24 mouse cellular contexts compared by ENCODE assay signal in genomic region chr9:102681470-102681869, GRCm38 (mm10). TPM values are rescaled to one million over a fixed set of nuclear protein-coding genes. Genes with fewer than 3 reads are reported as not detected.
DNase-seq lines count a peak whose midpoint lies in the region; ATAC-seq and TF ChIP-seq lines count a peak whose summit lies in the region.
"Had no signal": no experiment of that assay in that cellular context is flagged by ENCODE, and none has a peak within 500 bp of the region (broad histone marks: within the 10 kb centered on the region; RNA-seq: fewer than 3 reads in every experiment).

No protein-coding gene starts in this region.

- H3K9me3 ChIP-seq in lung, embryonic 15.5 days: no peaks in the 10 kb centered on the region
- no peaks in the 10 kb centered on the region for H3K9me3 ChIP-seq in lung, postnatal 0 days (ENCODE audit: low read length)
- 0 out of 2 replicates have a peak, but pooled peaks cover 3% of the 10 kb centered on the region for H3K9me3 ChIP-seq in limb, embryonic 12.5 days
- H3K9me3 ChIP-seq in stomach, embryonic 16.5 days (replicated peaks; ENCODE audit: control insufficient read depth, low read length): no peaks in the 10 kb centered on the region
- H3K9me3 ChIP-seq: forebrain, embryonic 12.5 days; heart, embryonic 15.5 days; hindbrain, embryonic 15.5 days; kidney, embryonic 15.5 days had no signal

- WGBS in lung, embryonic 15.5 days: 20% methylated on average over 7 of the region's 7 CpGs
- WGBS in lung, postnatal 0 days: 18% methylated on average over 7 of the region's 7 CpGs
- WGBS in limb, embryonic 12.5 days: 49% methylated on average over 7 of the region's 7 CpGs
- WGBS in stomach, embryonic 16.5 days: 22% methylated on average over 7 of the region's 7 CpGs

- no peak for TF ChIP-seq CTCF in lung, postnatal 0 days (IDR thresholded peaks at IDR 0.05)

- no peak for TF ChIP-seq EP300 in lung, postnatal 0 days (IDR thresholded peaks at IDR 0.05)

- H3K9ac ChIP-seq in lung, embryonic 15.5 days: no peak overlapping the region
- H3K9ac ChIP-seq in lung, postnatal 0 days (replicated peaks; ENCODE audit: low read depth): no peak overlapping the region
- no peak overlapping the region for H3K9ac ChIP-seq in limb, embryonic 12.5 days (replicated peaks)
- no peak overlapping the region for H3K9ac ChIP-seq in stomach, embryonic 16.5 days (ENCODE audit: low read length)
- H3K9ac ChIP-seq: forebrain, embryonic 12.5 days; heart, embryonic 15.5 days; hindbrain, embryonic 15.5 days; kidney, embryonic 15.5 days; liver, postnatal 0 days had no signal

- H3K4me3 ChIP-seq in lung, embryonic 15.5 days: no peak overlapping the region
- no peak overlapping the region for H3K4me3 ChIP-seq in lung, postnatal 0 days (ENCODE audit: low read depth, low read length)
- no peak overlapping the region for H3K4me3 ChIP-seq in limb, embryonic 12.5 days (replicated peaks)
- H3K4me3 ChIP-seq in stomach, embryonic 16.5 days (replicated peaks; ENCODE audit: low read length): no peak overlapping the region
- H3K4me3 ChIP-seq: forebrain, embryonic 12.5 days; heart, embryonic 15.5 days; hindbrain, embryonic 15.5 days; kidney, embryonic 15.5 days had no signal

- no peaks in the 10 kb centered on the region for H3K36me3 ChIP-seq in lung, embryonic 15.5 days
- H3K36me3 ChIP-seq in lung, postnatal 0 days (ENCODE audit: insufficient read depth, low read length): no peaks in the 10 kb centered on the region
- H3K36me3 ChIP-seq in limb, embryonic 12.5 days: no peaks in the 10 kb centered on the region
- H3K36me3 ChIP-seq in stomach, embryonic 16.5 days (ENCODE audit: control insufficient read depth, insufficient read depth, low read length): no peaks in the 10 kb centered on the region
- H3K36me3 ChIP-seq: forebrain, embryonic 12.5 days; heart, embryonic 15.5 days; hindbrain, embryonic 15.5 days; kidney, embryonic 15.5 days had no signal

- peak; percentile 34 for DNase-seq in embryo, embryonic 11 days
- DNase-seq in embryo, embryonic 10.5 days (ENCODE audit: low spot score): no peak
- no peak for DNase-seq in lung, postnatal 0 days (ENCODE audit: low spot score)
- no peak for DNase-seq in thymus, postnatal 10 days (ENCODE audit: low spot score in 2 of 2)
- no peak for DNase-seq in cerebellum, postnatal 25 days
- DNase-seq: adrenal gland, adult 8-10 months; cerebellum, adult 11-12 months; cerebellum, postnatal 10 days; gastrocnemius, postnatal 36 days; heart, postnatal 36 days; kidney, postnatal 36 days; liver, postnatal 0 days; thymus, postnatal 36 days had no signal

- peaks cover 6% of the 10 kb centered on the region for H3K4me1 ChIP-seq in lung, embryonic 15.5 days
- H3K4me1 ChIP-seq in lung, postnatal 0 days (ENCODE audit: insufficient read depth, low read depth, low read length): no peaks in the 10 kb centered on the region
- H3K4me1 ChIP-seq in limb, embryonic 12.5 days (replicated peaks): no peaks in the 10 kb centered on the region; the same call in 1 of the 2 replicates
- peaks cover 6% of the 10 kb centered on the region; the same call in 1 of the 2 replicates for H3K4me1 ChIP-seq in stomach, embryonic 16.5 days (ENCODE audit: control insufficient read depth, insufficient read depth, low read length)
- H3K4me1 ChIP-seq: forebrain, embryonic 12.5 days; heart, embryonic 15.5 days; hindbrain, embryonic 15.5 days had no signal

- ATAC-seq in lung, embryonic 15.5 days (ENCODE audit: borderline replicate concordance, extremely low read depth, low FRiP score, low TSS enrichment): peak; percentile 46; the same call in 1 of the 2 replicates
- ATAC-seq in lung, postnatal 0 days: no peak
- peak; percentile 78 for ATAC-seq in limb, embryonic 12.5 days (ENCODE audit: insufficient number of reproducible peaks, insufficient read depth, low FRiP score, low TSS enrichment, low read depth)
- ATAC-seq in stomach, embryonic 16.5 days (ENCODE audit: insufficient read depth, low FRiP score): peak; percentile 72
- ATAC-seq: activated CD4-positive, CD25-positive, alpha-beta regulatory T cell, adult 4 months; intestine, postnatal 0 days; liver, postnatal 0 days had no signal

- H3K27ac ChIP-seq in lung, embryonic 15.5 days: peak overlapping the region; percentile 14
- H3K27ac ChIP-seq in lung, postnatal 0 days (ENCODE audit: low read length): no peak overlapping the region
- H3K27ac ChIP-seq in limb, embryonic 12.5 days: peak overlapping the region; percentile 60
- peak overlapping the region; percentile 29 for H3K27ac ChIP-seq in stomach, embryonic 16.5 days (ENCODE audit: low read length)
- H3K27ac ChIP-seq: forebrain, embryonic 12.5 days; heart, embryonic 15.5 days; hindbrain, embryonic 15.5 days; kidney, embryonic 15.5 days; macrophage had no signal

- H3K27me3 ChIP-seq in lung, embryonic 15.5 days: no peaks in the 10 kb centered on the region
- H3K27me3 ChIP-seq in lung, postnatal 0 days (replicated peaks; ENCODE audit: insufficient read depth, low read length): no peaks in the 10 kb centered on the region
- H3K27me3 ChIP-seq in limb, embryonic 12.5 days: no peaks in the 10 kb centered on the region
- no peaks in the 10 kb centered on the region for H3K27me3 ChIP-seq in stomach, embryonic 16.5 days (ENCODE audit: control insufficient read depth, insufficient read depth, low read length)
- H3K27me3 ChIP-seq: forebrain, embryonic 12.5 days; heart, embryonic 15.5 days; hindbrain, embryonic 15.5 days; kidney, embryonic 15.5 days had no signal

- no peak overlapping the region for H3K4me2 ChIP-seq in lung, embryonic 15.5 days
- H3K4me2 ChIP-seq in lung, postnatal 0 days (replicated peaks; ENCODE audit: low read depth, low read length): no peak overlapping the region
- no peak overlapping the region for H3K4me2 ChIP-seq in limb, embryonic 12.5 days
- no peak overlapping the region for H3K4me2 ChIP-seq in stomach, embryonic 16.5 days (ENCODE audit: low read depth, low read length)
- H3K4me2 ChIP-seq: forebrain, embryonic 12.5 days; heart, embryonic 15.5 days; hindbrain, embryonic 15.5 days; kidney, embryonic 15.5 days; liver, embryonic 11.5 days had no signal

RNA-seq across cellular contexts. Expression of gene Amotl2, which starts 35.0 kb away (rescaled TPM):
- polyA plus RNA-seq in lung, embryonic 15.5 days (2015; fragmentation: Nextera tagmentation; extraction: Ambion mirVana): 45.5 and 47.0 TPM in 2 replicates
- polyA plus RNA-seq in lung, postnatal 0 days (2015; fragmentation: Nextera tagmentation; extraction: Ambion mirVana): 50.3 and 56.3 TPM in 2 replicates
- polyA plus RNA-seq in limb, embryonic 12.5 days (2016; fragmentation: Nextera tagmentation; extraction: Ambion mirVana): 73.1 and 73.9 TPM in 2 replicates
- 21.1 and 26.3 TPM in 2 replicates for polyA plus RNA-seq in stomach, embryonic 16.5 days (2015; fragmentation: Nextera tagmentation; extraction: Ambion mirVana)
- polyA plus RNA-seq: activated CD4-positive, CD25-positive, alpha-beta regulatory T cell, adult 4 months had no signal

RNA-seq across cellular contexts. Expression of gene Cep63, which starts 55.1 kb away (rescaled TPM):
- polyA plus RNA-seq in lung, embryonic 15.5 days (2015; fragmentation: Nextera tagmentation; extraction: Ambion mirVana): 49.9 and 59.8 TPM in 2 replicates
- polyA plus RNA-seq in lung, postnatal 0 days (2015; fragmentation: Nextera tagmentation; extraction: Ambion mirVana): 33.8 and 35.3 TPM in 2 replicates
- 52.6 and 53.7 TPM in 2 replicates for polyA plus RNA-seq in limb, embryonic 12.5 days (2016; fragmentation: Nextera tagmentation; extraction: Ambion mirVana)
- polyA plus RNA-seq in stomach, embryonic 16.5 days (2015; fragmentation: Nextera tagmentation; extraction: Ambion mirVana): 41.9 and 44.9 TPM in 2 replicates

RNA-seq across cellular contexts. Expression of gene Anapc13, which starts 55.4 kb away (rescaled TPM):
- polyA plus RNA-seq in lung, embryonic 15.5 days (2015; fragmentation: Nextera tagmentation; extraction: Ambion mirVana): 166 and 183 TPM in 2 replicates
- polyA plus RNA-seq in lung, postnatal 0 days (2015; fragmentation: Nextera tagmentation; extraction: Ambion mirVana): 140 and 151 TPM in 2 replicates
- polyA plus RNA-seq in limb, embryonic 12.5 days (2016; fragmentation: Nextera tagmentation; extraction: Ambion mirVana): 196 and 209 TPM in 2 replicates
- polyA plus RNA-seq in stomach, embryonic 16.5 days (2015; fragmentation: Nextera tagmentation; extraction: Ambion mirVana): 161 and 206 TPM in 2 replicates
